Mouse (Mus musculus): Measurements from ENCODE around the gene Cntfr. TPM values are rescaled to one million over a fixed set of nuclear protein-coding genes. Genes with fewer than 3 reads are reported as not detected.
A peak's percentile ranks its signal among the peaks of the same experiment; 100 is the strongest.

The Cntfr gene
- polyA plus RNA-seq, 1 experiment, result not detected

GRCm38 (mm10) chr4:41655525-41655924 is 41.4 kb downstream of the Cntfr start:
- Histone ChIP-seq H3K4me1 (ENCODE audit: control insufficient read depth, insufficient read depth, low read length) (peaks cover 2% of the 10 kb centered on the region), H3K27ac (ENCODE audit: insufficient read depth, low read depth, low read length) (no peak overlapping the region), H3K4me3 (ENCODE audit: insufficient read depth, low read depth, low read length) (no peak overlapping the region)
- WGBS, result 91% methylated on average over 2 of the region's 2 CpGs
- TF ChIP-seq POLR2A (IDR thresholded peaks at IDR 0.05; ENCODE audit: insufficient read depth, low read depth, low read length) (no peak), CTCF (IDR thresholded peaks at IDR 0.05; ENCODE audit: insufficient read depth, low read depth, low read length) (no peak)

DNA sequence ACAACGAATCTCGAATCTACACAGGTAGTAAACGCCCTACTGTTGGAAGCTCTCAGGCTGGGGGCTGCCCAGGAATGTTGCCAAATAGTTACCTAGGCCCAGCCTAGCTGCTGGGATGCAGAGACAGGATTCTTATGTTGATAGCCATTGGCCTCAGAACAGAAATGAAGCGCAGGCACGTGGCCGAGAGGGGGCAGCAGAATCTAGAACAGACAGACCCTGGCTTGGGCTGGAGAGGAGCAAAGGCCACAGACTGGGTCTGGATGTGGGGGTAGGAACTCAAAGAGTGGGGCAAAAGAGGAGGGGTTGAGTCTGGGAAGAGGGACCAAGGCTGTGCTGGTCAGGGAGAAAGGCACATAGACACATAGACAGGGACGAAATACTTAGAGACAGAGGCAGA is 42.7 kb downstream of the Cntfr start:
- H3K27ac ChIP-seq (ENCODE audit: insufficient read depth, low read depth, low read length), result no peak overlapping the region
- H3K4me3 ChIP-seq (ENCODE audit: insufficient read depth, low read depth, low read length), result no peak overlapping the region
- peaks cover 2% of the 10 kb centered on the region for H3K4me1 ChIP-seq (ENCODE audit: control insufficient read depth, insufficient read depth, low read length)
- peak; percentile 55 for TF ChIP-seq CTCF (IDR thresholded peaks at IDR 0.05; ENCODE audit: insufficient read depth, low read depth, low read length)
- no peak for TF ChIP-seq POLR2A (IDR thresholded peaks at IDR 0.05; ENCODE audit: insufficient read depth, low read depth, low read length)
- WGBS, result 24% methylated on average over 7 of the region's 7 CpGs

GRCm38 (mm10) chr4:41653730-41654129 is 43.2 kb downstream of the Cntfr start:
- TF ChIP-seq POLR2A (IDR thresholded peaks at IDR 0.05; ENCODE audit: insufficient read depth, low read depth, low read length), result no peak
- TF ChIP-seq CTCF (IDR thresholded peaks at IDR 0.05; ENCODE audit: insufficient read depth, low read depth, low read length), result no peak
- Histone ChIP-seq H3K4me3 (ENCODE audit: insufficient read depth, low read depth, low read length) (no peak overlapping the region), H3K4me1 (ENCODE audit: control insufficient read depth, insufficient read depth, low read length) (peaks cover 2% of the 10 kb centered on the region), H3K27ac (ENCODE audit: insufficient read depth, low read depth, low read length) (no peak overlapping the region)
- WGBS, result 55% methylated on average over 6 of the region's 6 CpGs

DNA sequence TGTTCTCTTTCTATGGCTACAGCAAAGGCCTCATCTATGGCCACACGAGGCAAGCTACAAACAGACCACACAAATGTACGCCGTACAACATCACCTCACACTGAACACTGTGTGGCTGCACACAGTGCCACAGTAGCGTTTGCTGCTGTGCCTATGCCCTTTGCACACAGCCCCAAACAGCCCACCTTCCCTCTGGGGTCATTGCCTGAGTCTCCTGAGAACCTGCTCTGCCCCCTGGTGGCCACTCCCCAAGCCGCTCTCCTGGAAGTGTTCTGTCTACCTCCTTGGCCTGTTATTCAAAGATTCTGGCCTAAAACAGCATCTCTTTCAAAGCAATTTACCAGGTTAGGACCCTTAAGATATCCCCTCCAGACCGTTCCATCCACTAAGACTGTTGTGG is 43.6 kb downstream of the Cntfr start:
- Histone ChIP-seq H3K27ac (ENCODE audit: insufficient read depth, low read depth, low read length) (no peak overlapping the region), H3K4me1 (ENCODE audit: control insufficient read depth, insufficient read depth, low read length) (peaks cover 2% of the 10 kb centered on the region), H3K4me3 (ENCODE audit: insufficient read depth, low read depth, low read length) (no peak overlapping the region)
- TF ChIP-seq POLR2A (IDR thresholded peaks at IDR 0.05; ENCODE audit: insufficient read depth, low read depth, low read length) (no peak), CTCF (IDR thresholded peaks at IDR 0.05; ENCODE audit: insufficient read depth, low read depth, low read length) (peak; percentile 79)
- WGBS, result 41% methylated on average over 6 of the region's 6 CpGs

- 78% methylated on average over 7 of the region's 7 CpGs for WGBS
Measured at GRCm38 (mm10) chr4:41648627-41649026, 48.3 kb downstream of the Cntfr start.

GRCm38 (mm10) chr4:41648157-41648556 is 48.7 kb downstream of the Cntfr start:
- TF ChIP-seq CTCF (IDR thresholded peaks at IDR 0.05; ENCODE audit: insufficient read depth, low read depth, low read length), result no peak
- no peak for TF ChIP-seq POLR2A (IDR thresholded peaks at IDR 0.05; ENCODE audit: insufficient read depth, low read depth, low read length)
- H3K27ac ChIP-seq (ENCODE audit: insufficient read depth, low read depth, low read length), result no peak overlapping the region
- H3K4me3 ChIP-seq (ENCODE audit: insufficient read depth, low read depth, low read length), result no peak overlapping the region
- H3K4me1 ChIP-seq (ENCODE audit: control insufficient read depth, insufficient read depth, low read length), result peaks cover under 1% of the 10 kb centered on the region
- WGBS, result 62% methylated on average over 4 of the region's 4 CpGs

More at GRCm38 (mm10) chr4:41648627-41649026, 48.3 kb downstream of the Cntfr start:
- H3K4me3 ChIP-seq (ENCODE audit: insufficient read depth, low read depth, low read length), result no peak overlapping the region
- TF ChIP-seq CTCF (IDR thresholded peaks at IDR 0.05; ENCODE audit: insufficient read depth, low read depth, low read length), result no peak
- no peak for TF ChIP-seq POLR2A (IDR thresholded peaks at IDR 0.05; ENCODE audit: insufficient read depth, low read depth, low read length)
- no peak overlapping the region for H3K27ac ChIP-seq (ENCODE audit: insufficient read depth, low read depth, low read length)
- peaks cover 2% of the 10 kb centered on the region for H3K4me1 ChIP-seq (ENCODE audit: control insufficient read depth, insufficient read depth, low read length)

- WGBS, result 24% methylated on average over 5 of the region's 5 CpGs
- Histone ChIP-seq H3K27ac (ENCODE audit: insufficient read depth, low read depth, low read length) (no peak overlapping the region), H3K4me3 (ENCODE audit: insufficient read depth, low read depth, low read length) (no peak overlapping the region), H3K4me1 (ENCODE audit: control insufficient read depth, insufficient read depth, low read length) (peaks cover 2% of the 10 kb centered on the region; the same call in 1 of the 2 replicates)
- TF ChIP-seq POLR2A (IDR thresholded peaks at IDR 0.05; ENCODE audit: insufficient read depth, low read depth, low read length), result no peak
- TF ChIP-seq CTCF (IDR thresholded peaks at IDR 0.05; ENCODE audit: insufficient read depth, low read depth, low read length), result no peak
Measured at GRCm38 (mm10) chr4:41645488-41645887, 51.4 kb downstream of the Cntfr start.

DNA sequence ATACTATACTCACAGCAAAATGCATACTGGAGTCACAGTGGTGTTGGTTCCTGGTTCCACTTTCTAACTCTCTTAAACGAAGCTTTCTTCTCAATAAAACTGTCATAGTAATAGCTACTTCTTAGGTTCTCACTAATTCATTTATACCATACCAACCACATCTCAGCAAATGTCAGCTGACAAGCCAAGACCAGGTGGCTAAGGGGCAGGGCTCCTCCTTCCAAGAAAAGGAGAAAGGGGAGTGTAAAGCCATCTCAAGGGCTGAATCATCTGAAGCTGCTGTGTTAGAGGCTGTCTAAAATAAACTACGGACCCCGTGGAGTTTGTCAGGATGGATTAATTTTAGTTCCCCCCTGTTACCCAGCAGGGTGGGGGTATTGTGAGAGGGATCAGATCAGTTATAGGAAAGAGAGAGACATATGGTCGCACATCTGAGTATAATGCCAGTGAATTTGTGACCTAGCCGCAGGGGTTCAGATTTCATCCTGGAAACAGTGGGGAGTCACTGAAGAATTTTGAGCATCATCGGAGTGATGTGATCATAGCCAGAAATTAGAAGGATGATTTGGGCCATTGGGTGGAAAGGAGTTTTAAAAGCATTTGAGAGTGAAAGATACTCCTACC is 55.6 kb downstream of the Cntfr start:
- Histone ChIP-seq H3K4me1 (ENCODE audit: control insufficient read depth, insufficient read depth, low read length) (peaks cover 35% of the 10 kb centered on the region), H3K27ac (ENCODE audit: insufficient read depth, low read depth, low read length) (peak overlapping the region; percentile 32; the same call in 1 of the 2 replicates), H3K4me3 (ENCODE audit: insufficient read depth, low read depth, low read length) (no peak overlapping the region)
- 51% methylated on average over 6 of the region's 6 CpGs for WGBS
- TF ChIP-seq CTCF (IDR thresholded peaks at IDR 0.05; ENCODE audit: insufficient read depth, low read depth, low read length), result no peak
- TF ChIP-seq POLR2A (IDR thresholded peaks at IDR 0.05; ENCODE audit: insufficient read depth, low read depth, low read length), result no peak

GRCm38 (mm10) chr4:41639913-41640507 is 56.9 kb downstream of the Cntfr start, which contains the start of gene Enho:
Enho (minus strand) TSS chr4:41640324.
- WGBS, result under 1% methylated on average over 74 of the region's 74 CpGs
- peaks cover 48% of the 10 kb centered on the region for H3K4me1 ChIP-seq (ENCODE audit: control insufficient read depth, insufficient read depth, low read length)
- TF ChIP-seq POLR2A (IDR thresholded peaks at IDR 0.05; ENCODE audit: insufficient read depth, low read depth, low read length) (peak; percentile 35; the same call in 1 of the 2 replicates), CTCF (IDR thresholded peaks at IDR 0.05; ENCODE audit: insufficient read depth, low read depth, low read length) (no peak)
- H3K4me3 ChIP-seq (ENCODE audit: insufficient read depth, low read depth, low read length), result peak within 1 kb of the TSS; percentile 69
- peak within 1 kb of the TSS; percentile 76 for H3K27ac ChIP-seq (ENCODE audit: insufficient read depth, low read depth, low read length)
